Mouse (Mus musculus): Measurements from ENCODE around the gene Usp12. TPM values are rescaled to one million over a fixed set of nuclear protein-coding genes. Genes with fewer than 3 reads are reported as not detected.

Usp12 gene
- polyA plus RNA-seq, 1 experiment from 2014 or later: 11.6 TPM

- 86% methylated on average over 4 of the region's 4 CpGs for WGBS
- Histone ChIP-seq H3K4me2 (replicated peaks; ENCODE audit: low read depth, low read length) (no peak overlapping the region), H3K27ac (ENCODE audit: low read depth, low read length) (no peak overlapping the region), H3K36me3 (ENCODE audit: control insufficient read depth, insufficient read depth, low read length) (no peaks in the 10 kb centered on the region), H3K4me1 (replicated peaks; ENCODE audit: control insufficient read depth, insufficient read depth, low read length) (no peaks in the 10 kb centered on the region), H3K4me3 (ENCODE audit: low read depth, low read length) (no peak overlapping the region), H3K27me3 (ENCODE audit: control insufficient read depth, insufficient read depth, low read length) (no peaks in the 10 kb centered on the region), H3K9me3 (ENCODE audit: control insufficient read depth, low read length) (no peaks in the 10 kb centered on the region), H3K9ac (ENCODE audit: low read depth, low read length) (no peak overlapping the region)
- no peak for DNase-seq (ENCODE audit: low spot score)
- ATAC-seq (ENCODE audit: low FRiP score): no peak
These were observed 20.6 kb upstream of the Usp12 start for GRCm38 (mm10) chr5:146815394-146815793.

GRCm38 (mm10) chr5:146813421-146813820 is 18.6 kb upstream of the Usp12 start:
- Histone ChIP-seq H3K4me2 (replicated peaks; ENCODE audit: low read depth, low read length) (no peak overlapping the region), H3K27ac (ENCODE audit: low read depth, low read length) (no peak overlapping the region), H3K9me3 (ENCODE audit: control insufficient read depth, low read length) (no peaks in the 10 kb centered on the region), H3K36me3 (ENCODE audit: control insufficient read depth, insufficient read depth, low read length) (no peaks in the 10 kb centered on the region), H3K27me3 (ENCODE audit: control insufficient read depth, insufficient read depth, low read length) (no peaks in the 10 kb centered on the region), H3K9ac (ENCODE audit: low read depth, low read length) (no peak overlapping the region), H3K4me3 (ENCODE audit: low read depth, low read length) (no peak overlapping the region), H3K4me1 (replicated peaks; ENCODE audit: control insufficient read depth, insufficient read depth, low read length) (no peaks in the 10 kb centered on the region)
- ATAC-seq (ENCODE audit: low FRiP score): no peak
- WGBS: 86% methylated on average over 4 of the region's 4 CpGs
- no peak for DNase-seq (ENCODE audit: low spot score)

- no peak for DNase-seq (ENCODE audit: low spot score)
- Histone ChIP-seq H3K9me3 (ENCODE audit: control insufficient read depth, low read length) (no peaks in the 10 kb centered on the region), H3K4me1 (replicated peaks; ENCODE audit: control insufficient read depth, insufficient read depth, low read length) (no peaks in the 10 kb centered on the region), H3K27ac (ENCODE audit: low read depth, low read length) (no peak overlapping the region), H3K4me2 (replicated peaks; ENCODE audit: low read depth, low read length) (no peak overlapping the region), H3K36me3 (ENCODE audit: control insufficient read depth, insufficient read depth, low read length) (no peaks in the 10 kb centered on the region), H3K9ac (ENCODE audit: low read depth, low read length) (no peak overlapping the region), H3K27me3 (ENCODE audit: control insufficient read depth, insufficient read depth, low read length) (no peaks in the 10 kb centered on the region), H3K4me3 (ENCODE audit: low read depth, low read length) (no peak overlapping the region)
- 93% methylated on average over 5 of the region's 5 CpGs for WGBS
- ATAC-seq (ENCODE audit: low FRiP score): no peak
These were observed 18.1 kb upstream of the Usp12 start for GRCm38 (mm10) chr5:146812866-146813265.

GRCm38 (mm10) chr5:146809951-146810350 is 15.1 kb upstream of the Usp12 start:
- Histone ChIP-seq H3K9me3 (ENCODE audit: control insufficient read depth, low read length) (no peaks in the 10 kb centered on the region), H3K4me1 (replicated peaks; ENCODE audit: control insufficient read depth, insufficient read depth, low read length) (no peaks in the 10 kb centered on the region), H3K4me2 (replicated peaks; ENCODE audit: low read depth, low read length) (no peak overlapping the region), H3K36me3 (ENCODE audit: control insufficient read depth, insufficient read depth, low read length) (no peaks in the 10 kb centered on the region), H3K4me3 (ENCODE audit: low read depth, low read length) (no peak overlapping the region), H3K9ac (ENCODE audit: low read depth, low read length) (no peak overlapping the region), H3K27me3 (ENCODE audit: control insufficient read depth, insufficient read depth, low read length) (no peaks in the 10 kb centered on the region), H3K27ac (ENCODE audit: low read depth, low read length) (no peak overlapping the region)
- 81% methylated on average over 5 of the region's 5 CpGs for WGBS
- DNase-seq (ENCODE audit: low spot score) (no peak), ATAC-seq (ENCODE audit: low FRiP score) (no peak)

GRCm38 (mm10) chr5:146806004-146806430 is 11.2 kb upstream of the Usp12 start:
- WGBS: 85% methylated on average over 8 of the region's 8 CpGs
- no peak overlapping the region for H3K4me2 ChIP-seq (replicated peaks; ENCODE audit: low read depth, low read length)
- no peak for DNase-seq (ENCODE audit: low spot score)
- H3K27ac ChIP-seq (ENCODE audit: low read depth, low read length): no peak overlapping the region
- H3K9me3 ChIP-seq (ENCODE audit: control insufficient read depth, low read length): no peaks in the 10 kb centered on the region
- no peak overlapping the region for H3K9ac ChIP-seq (ENCODE audit: low read depth, low read length)
- no peak for ATAC-seq (ENCODE audit: low FRiP score)
- H3K4me1 ChIP-seq (replicated peaks; ENCODE audit: control insufficient read depth, insufficient read depth, low read length): no peaks in the 10 kb centered on the region
- no peaks in the 10 kb centered on the region for H3K36me3 ChIP-seq (ENCODE audit: control insufficient read depth, insufficient read depth, low read length)
- H3K4me3 ChIP-seq (ENCODE audit: low read depth, low read length): no peak overlapping the region
- H3K27me3 ChIP-seq (ENCODE audit: control insufficient read depth, insufficient read depth, low read length): no peaks in the 10 kb centered on the region

GRCm38 (mm10) chr5:146798031-146798430 is 3.2 kb upstream of the Usp12 start:
- no peak overlapping the region for H3K4me2 ChIP-seq (replicated peaks; ENCODE audit: low read depth, low read length)
- H3K36me3 ChIP-seq (ENCODE audit: control insufficient read depth, insufficient read depth, low read length): no peaks in the 10 kb centered on the region
- ATAC-seq (ENCODE audit: low FRiP score) (no peak), DNase-seq (ENCODE audit: low spot score) (no peak)
- H3K9me3 ChIP-seq (ENCODE audit: control insufficient read depth, low read length): no peaks in the 10 kb centered on the region
- no peak overlapping the region for H3K4me3 ChIP-seq (ENCODE audit: low read depth, low read length)
- no peaks in the 10 kb centered on the region for H3K4me1 ChIP-seq (replicated peaks; ENCODE audit: control insufficient read depth, insufficient read depth, low read length)
- no peak overlapping the region for H3K27ac ChIP-seq (ENCODE audit: low read depth, low read length)
- H3K9ac ChIP-seq (ENCODE audit: low read depth, low read length): no peak overlapping the region
- 42% methylated on average over 9 of the region's 9 CpGs for WGBS
- H3K27me3 ChIP-seq (ENCODE audit: control insufficient read depth, insufficient read depth, low read length): no peaks in the 10 kb centered on the region

- no peaks in the 10 kb centered on the region for H3K9me3 ChIP-seq (ENCODE audit: control insufficient read depth, low read length)
- no peak overlapping the region for H3K4me3 ChIP-seq (ENCODE audit: low read depth, low read length)
- ATAC-seq (ENCODE audit: low FRiP score) (no peak), DNase-seq (ENCODE audit: low spot score) (peak; percentile 12)
- H3K36me3 ChIP-seq (ENCODE audit: control insufficient read depth, insufficient read depth, low read length): no peaks in the 10 kb centered on the region
- H3K4me1 ChIP-seq (replicated peaks; ENCODE audit: control insufficient read depth, insufficient read depth, low read length): no peaks in the 10 kb centered on the region
- no peak overlapping the region for H3K27ac ChIP-seq (ENCODE audit: low read depth, low read length)
- no peak overlapping the region for H3K9ac ChIP-seq (ENCODE audit: low read depth, low read length)
- no peaks in the 10 kb centered on the region for H3K27me3 ChIP-seq (ENCODE audit: control insufficient read depth, insufficient read depth, low read length)
- H3K4me2 ChIP-seq (replicated peaks; ENCODE audit: low read depth, low read length): no peak overlapping the region
- 69% methylated on average over 13 of the region's 13 CpGs for WGBS
These were observed 922 bp upstream of the Usp12 start for GRCm38 (mm10) chr5:146795728-146796127.

GRCm38 (mm10) chr5:146794084-146794852 is 538 bp downstream of the Usp12 start:
- Histone ChIP-seq H3K9ac (ENCODE audit: low read depth, low read length) (peak overlapping the region; percentile 83), H3K27ac (ENCODE audit: low read depth, low read length) (peak overlapping the region; percentile 84), H3K4me3 (ENCODE audit: low read depth, low read length) (peak overlapping the region; percentile 81), H3K36me3 (ENCODE audit: control insufficient read depth, insufficient read depth, low read length) (no peaks in the 10 kb centered on the region), H3K4me2 (replicated peaks; ENCODE audit: low read depth, low read length) (peak overlapping the region; percentile 65), H3K9me3 (ENCODE audit: control insufficient read depth, low read length) (no peaks in the 10 kb centered on the region), H3K4me1 (replicated peaks; ENCODE audit: control insufficient read depth, insufficient read depth, low read length) (no peaks in the 10 kb centered on the region), H3K27me3 (ENCODE audit: control insufficient read depth, insufficient read depth, low read length) (no peaks in the 10 kb centered on the region)
- 2% methylated on average over 41 of the region's 83 CpGs for WGBS
- DNase-seq (ENCODE audit: low spot score): peak; percentile 60
- peak; percentile 79 for ATAC-seq (ENCODE audit: low FRiP score)

GRCm38 (mm10) chr5:146793630-146794083 is 1.1 kb downstream of the Usp12 start:
- peak; percentile 5 for DNase-seq (ENCODE audit: low spot score)

More at GRCm38 (mm10) chr5:146793630-146794083, 1.1 kb downstream of the Usp12 start:
- Histone ChIP-seq H3K4me2 (replicated peaks; ENCODE audit: low read depth, low read length) (peak overlapping the region; percentile 65), H3K36me3 (ENCODE audit: control insufficient read depth, insufficient read depth, low read length) (no peaks in the 10 kb centered on the region), H3K4me1 (replicated peaks; ENCODE audit: control insufficient read depth, insufficient read depth, low read length) (no peaks in the 10 kb centered on the region), H3K9me3 (ENCODE audit: control insufficient read depth, low read length) (no peaks in the 10 kb centered on the region), H3K4me3 (ENCODE audit: low read depth, low read length) (peak overlapping the region; percentile 81), H3K9ac (ENCODE audit: low read depth, low read length) (peak overlapping the region; percentile 83), H3K27ac (ENCODE audit: low read depth, low read length) (peak overlapping the region; percentile 84; the same call in 1 of the 2 replicates), H3K27me3 (ENCODE audit: control insufficient read depth, insufficient read depth, low read length) (no peaks in the 10 kb centered on the region)
- 11% methylated on average over 18 of the region's 18 CpGs for WGBS
- ATAC-seq (ENCODE audit: low FRiP score): no peak

Data from hindbrain, embryonic 11.5 days (tissue).